Mouse (Mus musculus) midbrain, embryonic 15.5 days (tissue): ENCODE results near the gene Sap30l. TPM values are rescaled to one million over a fixed set of nuclear protein-coding genes. Genes with fewer than 3 reads are reported as not detected.
"Not testable (repeated sequence)": the region's sequence is repeated elsewhere in the genome, so short reads cannot be mapped to it uniquely, and the experiment has no call there.

Source experiments
- ATAC-seq: fragments of 200-750 bp; cut with Nextera tagmentation; replicated peaks from 2 replicates; pipeline ENCODE4 v1.8.0; 2017; ENCODE audit warnings: moderate TSS enrichment
- H3K27ac ChIP-seq: fragments of 300-500 bp; sonication (generic); 2 replicates; pipeline ENCODE4 v1.5.1; 2015; ENCODE audit warnings: mild to moderate bottlenecking, inconsistent platforms
- H3K27me3 ChIP-seq: fragments of 300-500 bp; sonication (generic); replicated peaks from 2 replicates; pipeline ENCODE4 v1.6.1; 2015; ENCODE audit warnings: inconsistent platforms
- H3K36me3 ChIP-seq: fragments of 300-500 bp; sonication (generic); replicated peaks from 2 replicates; pipeline ENCODE4 v1.6.1; 2015; ENCODE audit warnings: inconsistent platforms
- H3K4me1 ChIP-seq: fragments of 300-500 bp; sonication (generic); 2 replicates; pipeline ENCODE4 v1.6.1; 2015; ENCODE audit warnings: inconsistent platforms
- H3K4me2 ChIP-seq: fragments of 300-500 bp; sonication (generic); 2 replicates; pipeline ENCODE4 v1.6.1; 2015; ENCODE audit warnings: inconsistent platforms, mild to moderate bottlenecking, moderate library complexity
- H3K4me3 ChIP-seq: fragments of 300-500 bp; sonication (generic); 2 replicates; pipeline ENCODE4 v1.5.1; 2015; ENCODE audit warnings: mild to moderate bottlenecking, inconsistent platforms
- H3K9ac ChIP-seq: fragments of 300-500 bp; sonication (generic); 2 replicates; pipeline ENCODE4 v1.6.1; 2015; ENCODE audit warnings: mild to moderate bottlenecking, inconsistent platforms
- H3K9me3 ChIP-seq: fragments of 300-500 bp; sonication (generic); 2 replicates; pipeline ENCODE4 v1.6.1; 2016; ENCODE audit warnings: inconsistent platforms
- WGBS: fragments of 180-500 bp; shearing (Covaris S2); methylation state at CpG from one replicate; pipeline ENCODE4 v1.1.7; 2015; ENCODE audit warnings: mixed read lengths; 5-methylcytosine and 5-hydroxymethylcytosine counted together
- polyA plus RNA-seq: library from polyadenylated mRNA; unstranded; fragments of >200 nt; fragmentation: Nextera tagmentation; extraction: Ambion mirVana; gene quantifications from 2 replicates; pipeline ENCODE4 v1.2.1, GENCODE M21; 2015

Sap30l gene
- polyA plus RNA-seq, 1 experiment from 2014 or later, result 11.6 TPM

DNA sequence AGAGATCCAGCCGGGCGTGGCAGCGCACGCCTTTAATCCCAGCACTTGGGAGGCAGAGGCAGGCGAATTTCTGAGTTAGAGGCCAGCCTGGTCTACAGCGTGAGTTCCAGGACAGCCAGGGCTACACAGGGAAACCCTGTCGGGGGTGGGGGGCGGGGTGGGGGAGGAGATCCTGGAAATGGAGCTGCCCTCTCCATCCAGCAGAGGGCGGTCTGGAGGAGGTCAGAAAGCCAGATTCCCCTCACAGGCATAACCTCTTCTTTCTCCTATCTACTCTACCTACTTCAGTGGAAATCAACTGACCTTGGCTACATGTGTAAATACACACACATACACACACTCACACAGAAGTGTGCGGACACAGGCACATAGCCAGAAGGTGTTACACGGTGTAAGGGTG, 23.8 kb downstream of the Sap30l start:
- 46% methylated on average over 11 of the region's 11 CpGs for WGBS
- not testable (repeated sequence) for H3K9me3 ChIP-seq, ATAC-seq, H3K36me3 ChIP-seq, H3K4me2 ChIP-seq, H3K4me3 ChIP-seq, H3K9ac ChIP-seq, H3K27ac ChIP-seq
- peaks cover 15% of the 10 kb centered on the region for H3K4me1 ChIP-seq
- peaks cover 42% of the 10 kb centered on the region for H3K27me3 ChIP-seq

DNA sequence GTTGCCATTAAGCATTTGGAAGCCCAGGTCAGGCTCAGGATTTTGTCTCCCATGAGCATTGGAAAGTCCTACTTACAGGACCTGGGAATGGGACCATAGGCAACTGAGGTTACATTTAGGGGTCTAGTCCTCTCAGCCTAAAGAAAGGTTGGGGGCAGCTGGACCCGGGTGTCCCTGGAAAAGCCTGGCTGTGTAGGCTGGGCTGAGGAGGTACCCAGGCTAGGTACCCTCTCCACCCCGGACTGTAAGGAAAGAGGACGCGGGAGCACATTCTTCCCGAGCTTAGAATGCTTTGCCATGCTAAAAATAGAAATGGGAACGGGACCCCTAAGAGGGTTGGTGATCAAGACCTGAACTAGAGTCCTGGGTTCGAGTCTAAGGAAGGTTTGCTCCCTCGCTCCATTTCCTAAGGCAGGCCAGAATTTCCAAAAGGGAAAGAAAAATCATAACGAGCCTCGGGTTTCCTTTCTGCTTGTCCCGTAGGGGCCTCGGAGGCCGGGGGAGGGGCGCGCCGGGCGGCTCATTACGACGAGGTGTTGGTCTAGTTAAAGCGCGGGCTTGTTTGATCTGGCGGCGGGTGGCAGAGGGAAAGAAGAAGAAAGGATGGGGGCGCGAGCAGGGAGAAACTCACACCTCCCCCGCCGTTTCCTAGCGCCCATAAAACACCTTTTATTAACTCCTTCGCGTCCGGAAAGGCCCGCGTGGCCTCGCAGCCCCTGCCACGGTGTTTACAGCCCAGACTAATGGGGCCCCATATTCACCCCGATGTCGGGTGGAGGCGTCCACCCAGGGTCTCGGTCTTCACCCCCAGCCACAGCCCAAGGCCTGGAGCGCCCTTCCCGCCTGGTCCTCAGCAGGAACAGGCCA, 25.8 kb downstream of the Sap30l start:
- no peak overlapping the region for H3K9ac ChIP-seq
- H3K27me3 ChIP-seq, result peaks cover 61% of the 10 kb centered on the region
- H3K4me3 ChIP-seq, result peak overlapping the region; percentile 22
- peaks cover 15% of the 10 kb centered on the region for H3K4me1 ChIP-seq
- peak overlapping the region; percentile 38 for H3K4me2 ChIP-seq
- under 1% methylated on average over 41 of the region's 41 CpGs for WGBS
- ATAC-seq, result no peak
- H3K9me3 ChIP-seq, result no peaks in the 10 kb centered on the region
- H3K27ac ChIP-seq, result no peak overlapping the region
- no peaks in the 10 kb centered on the region for H3K36me3 ChIP-seq

DNA sequence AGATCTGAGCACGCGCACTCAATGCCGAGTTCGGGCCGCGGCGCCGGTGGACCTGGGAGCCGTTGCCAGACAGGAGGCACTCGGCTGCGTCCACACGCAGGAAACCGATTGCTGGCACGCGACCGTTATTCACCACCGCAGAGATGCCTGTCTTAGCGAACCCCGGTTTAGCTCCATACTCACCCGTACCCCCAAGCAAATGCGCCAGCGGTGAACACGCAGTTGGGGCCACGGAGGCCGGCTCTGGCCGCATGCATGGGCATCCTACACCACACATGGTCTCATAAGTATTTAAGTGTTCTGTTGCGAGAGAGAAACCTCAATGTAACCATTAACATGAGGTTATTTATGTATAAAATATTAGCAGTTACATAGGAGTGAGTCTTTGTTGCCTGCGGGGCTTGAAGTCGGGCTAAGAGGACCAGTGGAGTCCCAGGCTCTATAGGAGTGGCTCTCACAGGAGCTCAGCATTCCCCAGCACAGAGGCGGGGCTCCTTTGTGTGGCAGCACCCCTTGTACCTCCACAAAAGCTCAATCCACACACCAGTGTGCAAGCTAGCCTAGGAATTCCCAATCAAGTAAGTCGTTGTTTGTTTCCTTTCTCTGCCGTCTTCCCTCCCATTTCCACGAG, 26.6 kb downstream of the Sap30l start:
- ATAC-seq, result no peak
- under 1% methylated on average over 33 of the region's 33 CpGs for WGBS
- H3K9ac ChIP-seq, result no peak overlapping the region

DNA sequence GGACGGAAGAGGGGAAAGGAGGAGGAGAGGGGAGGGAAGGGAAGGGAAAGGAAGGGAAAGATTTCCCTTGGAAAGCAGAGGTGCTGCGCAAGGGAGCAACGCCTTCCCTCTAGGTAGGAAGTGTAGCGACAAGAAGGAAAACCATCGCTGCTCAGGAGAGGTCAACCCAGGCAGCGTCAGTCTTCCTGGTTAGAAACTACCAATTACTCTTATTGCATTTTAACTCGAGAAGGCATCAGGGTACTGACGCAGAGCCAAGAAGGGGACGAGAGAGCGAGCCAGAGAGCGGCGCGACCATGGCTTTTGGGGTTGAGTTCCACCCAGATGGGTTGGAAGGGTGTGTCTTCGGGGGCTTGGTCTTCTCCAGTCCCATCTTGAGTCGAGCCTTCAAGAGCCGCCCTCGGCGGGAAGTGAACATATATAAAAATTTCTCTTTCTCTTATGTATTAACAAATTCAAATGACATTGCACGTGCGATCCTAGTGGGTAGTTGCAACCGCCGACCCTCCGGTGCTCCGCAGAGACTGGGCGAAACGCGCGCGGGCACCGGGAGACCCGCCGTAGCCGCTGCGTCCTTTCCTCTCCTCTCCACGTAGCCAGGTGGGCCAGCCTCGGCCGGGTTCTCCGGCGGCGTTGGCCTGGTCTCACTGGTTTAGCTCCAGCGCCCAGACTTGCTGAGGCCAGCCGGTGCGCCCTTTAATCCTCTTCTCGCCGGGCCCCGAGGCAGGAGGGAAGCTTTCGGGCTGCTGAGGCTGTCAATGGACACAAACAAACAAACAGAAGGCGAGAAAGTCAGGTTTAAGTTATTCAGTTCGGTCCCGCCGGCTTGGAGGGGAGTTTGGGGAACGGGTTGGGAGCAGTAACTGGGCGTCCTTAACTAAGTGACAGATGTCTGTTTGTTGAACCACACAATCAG, 27.8 kb downstream of the Sap30l start:
- H3K27me3 ChIP-seq, result peaks cover 73% of the 10 kb centered on the region
- peaks cover 21% of the 10 kb centered on the region for H3K4me1 ChIP-seq
- no peak overlapping the region for H3K27ac ChIP-seq
- 2% methylated on average over 53 of the region's 53 CpGs for WGBS
- no peak overlapping the region for H3K4me3 ChIP-seq
- H3K9ac ChIP-seq, result no peak overlapping the region
- no peak for ATAC-seq
- no peaks in the 10 kb centered on the region for H3K9me3 ChIP-seq
- no peak overlapping the region for H3K4me2 ChIP-seq
- no peaks in the 10 kb centered on the region for H3K36me3 ChIP-seq

More for the DNA sequence above, 26.6 kb downstream of the Sap30l start:
- H3K4me1 ChIP-seq, result peaks cover 15% of the 10 kb centered on the region
- H3K4me3 ChIP-seq, result peak overlapping the region; percentile 22
- H3K9me3 ChIP-seq, result no peaks in the 10 kb centered on the region
- H3K27me3 ChIP-seq, result peaks cover 68% of the 10 kb centered on the region
- H3K27ac ChIP-seq, result no peak overlapping the region
- H3K36me3 ChIP-seq, result no peaks in the 10 kb centered on the region
- H3K4me2 ChIP-seq, result peak overlapping the region; percentile 38

DNA sequence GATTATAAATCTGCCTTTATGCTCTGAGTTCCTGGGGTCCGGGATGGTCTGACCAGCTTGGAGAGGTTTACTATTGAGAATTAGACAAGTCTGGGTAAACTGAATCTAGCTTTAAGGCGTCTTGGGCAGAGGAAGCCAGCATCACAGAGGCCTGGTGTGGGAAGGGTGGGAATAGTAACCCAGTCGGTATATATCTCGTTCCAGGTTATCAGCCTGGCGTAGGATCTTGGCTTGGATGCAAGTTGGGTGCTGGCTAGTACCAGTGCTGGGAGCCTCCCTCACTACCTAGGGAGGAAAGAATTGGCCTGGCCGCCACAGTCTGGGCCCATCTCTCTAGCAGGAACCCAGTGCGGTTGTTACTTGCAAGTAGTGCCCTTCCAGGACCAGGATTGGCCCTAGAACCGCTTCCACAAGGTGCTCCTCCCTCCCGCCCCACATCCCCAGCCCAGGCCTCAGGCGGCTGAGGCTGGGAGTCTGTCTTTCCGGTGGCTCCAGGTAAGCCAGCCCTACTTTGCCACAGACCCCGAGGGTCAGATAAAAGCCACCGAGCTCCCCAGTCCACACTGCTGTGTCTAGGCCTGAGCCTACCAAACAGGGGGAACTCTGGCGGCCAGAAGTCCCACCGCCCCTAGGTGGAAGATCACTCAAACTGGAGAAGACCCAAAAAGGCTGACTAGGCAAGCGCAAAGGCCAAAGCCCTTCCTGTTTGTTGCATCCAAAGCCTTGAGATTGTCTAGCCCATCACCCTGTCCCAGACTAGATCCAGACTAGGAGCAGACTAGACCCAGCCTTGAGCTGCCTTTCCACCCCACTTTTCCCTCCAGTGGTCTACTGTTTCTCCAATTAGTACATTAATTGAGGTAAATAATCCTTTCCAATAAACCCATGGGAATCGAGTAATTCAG, 28.7 kb downstream of the Sap30l start:
- no peak overlapping the region for H3K4me2 ChIP-seq
- 15% methylated on average over 17 of the region's 17 CpGs for WGBS
- no peak overlapping the region for H3K4me3 ChIP-seq
- no peak for ATAC-seq
- H3K9me3 ChIP-seq, result no peaks in the 10 kb centered on the region
- no peaks in the 10 kb centered on the region for H3K36me3 ChIP-seq
- H3K27ac ChIP-seq, result no peak overlapping the region
- H3K27me3 ChIP-seq, result peaks cover 80% of the 10 kb centered on the region
- H3K9ac ChIP-seq, result no peak overlapping the region
- peaks cover 21% of the 10 kb centered on the region for H3K4me1 ChIP-seq

DNA sequence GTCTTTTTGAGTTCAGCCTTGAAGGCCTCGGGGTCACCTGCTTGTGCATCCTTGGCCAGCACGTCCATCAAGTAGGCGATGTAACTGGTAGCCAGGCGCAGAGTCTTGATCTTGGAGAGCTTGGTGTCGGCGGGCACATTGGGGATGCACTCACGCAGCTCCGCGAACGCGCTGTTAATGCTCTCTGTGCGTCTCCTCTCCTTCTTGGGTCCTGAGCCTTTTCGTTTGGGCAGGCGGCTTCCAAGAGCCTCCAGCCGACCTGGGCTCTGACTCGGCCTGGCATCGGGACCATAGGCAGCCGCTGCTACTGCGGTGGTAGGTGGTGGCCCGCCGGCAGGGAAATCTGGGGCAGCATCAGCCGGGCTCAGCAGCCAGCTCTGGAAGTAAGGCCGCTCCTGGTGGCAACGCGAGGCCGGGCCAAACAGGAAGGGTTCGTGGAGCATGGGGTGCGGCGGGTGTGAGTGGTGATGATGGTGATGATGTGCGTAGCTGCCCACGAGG, 29.9 kb downstream of the Sap30l start:
- H3K4me1 ChIP-seq, result peaks cover 21% of the 10 kb centered on the region
- peaks cover 88% of the 10 kb centered on the region for H3K27me3 ChIP-seq
- 2% methylated on average over 31 of the region's 31 CpGs for WGBS
- no peaks in the 10 kb centered on the region for H3K36me3 ChIP-seq
- no peak overlapping the region for H3K4me3 ChIP-seq
- ATAC-seq, result no peak
- no peak overlapping the region for H3K4me2 ChIP-seq
- no peak overlapping the region for H3K9ac ChIP-seq
- no peaks in the 10 kb centered on the region for H3K9me3 ChIP-seq
- no peak overlapping the region for H3K27ac ChIP-seq

DNA sequence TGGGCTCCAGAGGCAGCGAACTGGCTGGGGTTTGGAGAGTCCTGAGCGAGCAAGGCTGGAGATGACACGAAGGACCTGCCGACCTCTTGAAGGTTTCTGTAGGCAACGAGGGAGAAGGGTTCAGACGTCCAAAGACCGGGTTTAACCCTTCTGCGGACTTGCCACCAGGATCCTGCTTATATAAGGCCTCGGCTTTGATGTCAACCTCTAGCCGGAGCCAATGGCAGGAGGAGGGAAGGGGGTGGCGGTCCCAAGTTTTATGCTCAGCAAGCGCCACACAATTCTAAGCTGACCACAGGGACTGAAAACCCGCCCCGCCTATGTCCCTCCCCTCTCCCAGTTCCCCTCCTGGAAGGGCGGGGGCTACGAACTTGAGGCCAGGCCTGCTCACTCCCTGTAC, 30.4 kb downstream of the Sap30l start:
- no peak overlapping the region for H3K4me3 ChIP-seq
- 6% methylated on average over 16 of the region's 16 CpGs for WGBS
- H3K27ac ChIP-seq, result no peak overlapping the region
- ATAC-seq, result no peak
- peaks cover 23% of the 10 kb centered on the region for H3K4me1 ChIP-seq
- H3K27me3 ChIP-seq, result peaks cover 88% of the 10 kb centered on the region
- no peak overlapping the region for H3K9ac ChIP-seq
- H3K4me2 ChIP-seq, result no peak overlapping the region
- H3K9me3 ChIP-seq, result no peaks in the 10 kb centered on the region
- no peaks in the 10 kb centered on the region for H3K36me3 ChIP-seq

DNA sequence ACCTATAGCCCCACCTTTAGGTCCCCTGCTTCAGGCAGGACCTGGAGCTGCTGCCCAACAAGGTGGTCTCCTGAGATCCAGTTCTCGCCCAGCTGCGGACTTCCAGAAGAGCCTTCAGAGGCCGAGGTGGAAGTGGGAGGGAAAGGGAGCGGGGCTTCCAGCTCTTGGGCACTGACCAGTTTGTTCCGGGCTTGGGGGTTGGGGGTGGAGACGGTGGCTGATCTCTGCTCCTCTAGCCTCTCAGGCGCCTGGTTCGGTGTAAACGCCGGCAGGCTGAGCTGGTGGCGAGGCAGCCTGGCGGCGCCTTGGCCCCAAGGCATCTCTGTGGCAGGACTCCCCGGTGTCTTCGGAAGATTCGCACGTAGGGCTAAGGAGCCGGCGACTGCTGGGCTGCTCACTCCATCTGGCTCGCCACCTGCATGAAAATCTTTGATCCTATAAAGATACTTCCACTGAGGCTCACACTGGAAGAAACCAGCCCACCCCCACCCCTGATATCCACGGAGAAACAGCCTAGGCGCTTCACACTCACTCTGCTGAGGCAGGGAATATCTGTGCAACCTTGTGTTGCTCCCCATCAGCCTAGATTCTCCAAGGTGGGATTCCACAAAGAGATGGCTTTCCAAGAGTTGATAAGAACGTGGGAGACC, 31.2 kb downstream of the Sap30l start, which contains the start of gene Hand1:
Hand1 (minus strand) TSS at position 267 of the 650 bp plus-strand sequence.
- H3K9ac ChIP-seq, result no peak within 1 kb of the TSS
- H3K4me3 ChIP-seq, result no peak within 1 kb of the TSS
- peaks cover 24% of the 10 kb centered on the region for H3K4me1 ChIP-seq
- no peak for ATAC-seq
- no peaks in the 10 kb centered on the region for H3K9me3 ChIP-seq
- no peaks in the 10 kb centered on the region for H3K36me3 ChIP-seq
- no peak within 1 kb of the TSS for H3K4me2 ChIP-seq
- WGBS, result 2% methylated on average over 23 of the region's 23 CpGs
- peaks cover 86% of the 10 kb centered on the region for H3K27me3 ChIP-seq
- no peak within 1 kb of the TSS for H3K27ac ChIP-seq

DNA sequence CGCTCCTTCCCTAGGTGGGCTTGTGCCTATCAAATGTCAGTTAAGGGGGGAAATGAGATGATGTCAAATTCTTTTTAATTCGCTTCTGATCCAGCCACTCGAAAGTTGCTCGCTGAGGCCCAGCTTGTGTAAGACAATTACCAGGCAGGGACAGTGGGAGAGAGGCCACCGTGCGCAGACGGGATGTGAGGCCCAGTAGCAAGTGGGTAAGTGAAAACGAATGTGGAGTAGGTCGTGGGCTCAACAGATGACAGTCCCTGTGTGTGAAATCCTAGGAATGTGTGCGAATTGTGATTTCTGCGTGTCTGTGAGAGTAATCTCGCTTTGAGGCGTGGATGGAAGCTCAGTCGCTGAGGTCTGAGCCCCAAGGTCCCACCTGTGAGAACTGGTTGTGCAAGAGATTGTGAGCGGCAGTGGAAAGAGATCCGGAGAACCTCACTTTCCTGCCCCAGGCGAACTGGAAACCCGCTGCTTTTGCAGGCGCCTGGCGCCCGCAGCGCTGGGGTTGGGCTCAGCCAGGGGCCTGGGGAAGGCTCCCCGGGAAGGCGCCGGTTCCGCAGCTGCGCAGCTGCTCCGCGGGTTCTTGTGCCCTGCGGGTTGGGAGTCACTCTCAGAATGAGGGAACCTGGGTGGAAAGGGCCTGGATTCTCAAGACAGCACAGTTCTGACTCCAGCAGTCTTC, 32.0 kb downstream of the Sap30l start:
- no peaks in the 10 kb centered on the region for H3K9me3 ChIP-seq
- no peaks in the 10 kb centered on the region for H3K36me3 ChIP-seq
- H3K4me2 ChIP-seq, result no peak overlapping the region
- H3K27ac ChIP-seq, result no peak overlapping the region
- H3K9ac ChIP-seq, result no peak overlapping the region
- H3K4me1 ChIP-seq, result peaks cover 20% of the 10 kb centered on the region
- WGBS, result 1% methylated on average over 30 of the region's 30 CpGs
- ATAC-seq, result no peak
- peaks cover 86% of the 10 kb centered on the region for H3K27me3 ChIP-seq
- H3K4me3 ChIP-seq, result no peak overlapping the region

DNA sequence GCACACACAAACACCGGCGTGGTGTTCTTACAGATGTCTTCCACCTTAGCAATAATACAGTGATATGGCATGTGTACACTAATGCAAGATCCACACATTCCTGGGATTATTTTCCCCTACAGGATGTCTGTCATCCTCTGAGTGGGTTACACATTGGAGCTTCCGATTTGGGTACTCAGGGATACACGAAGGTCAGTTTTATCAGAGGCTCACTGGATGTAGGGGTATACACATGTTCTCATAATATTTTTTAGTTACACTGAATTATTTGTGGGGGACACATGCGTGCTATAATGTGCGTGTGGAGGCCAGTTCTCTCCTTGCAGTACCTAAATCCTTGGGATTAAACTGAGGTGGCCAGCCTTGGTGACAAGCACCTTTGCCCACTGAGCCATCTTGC, 32.6 kb downstream of the Sap30l start:
- Histone ChIP-seq H3K36me3 (no peaks in the 10 kb centered on the region), H3K9me3 (no peaks in the 10 kb centered on the region), H3K27ac (no peak overlapping the region), H3K4me1 (peaks cover 18% of the 10 kb centered on the region), H3K27me3 (peaks cover 88% of the 10 kb centered on the region), H3K9ac (no peak overlapping the region), H3K4me3 (no peak overlapping the region), H3K4me2 (no peak overlapping the region)
- no peak for ATAC-seq
- WGBS, result 5% methylated on average over 6 of the region's 6 CpGs
